Mouse (Mus musculus) CH12.LX (cell line): Measurements from ENCODE around the gene 4930404N11Rik. TPM values are rescaled to one million over a fixed set of nuclear protein-coding genes. Genes with fewer than 3 reads are reported as not detected.

ENCODE experiments used
- DNase-seq: peaks from one replicate; pipeline ENCODE4 v3.0.0-alpha.2; 2013; ENCODE audit errors: extremely low read depth
- H3K27ac ChIP-seq: 2 replicates; pipeline ENCODE4 v1.5.1; 2012; ENCODE audit warnings: low read depth, mild to moderate bottlenecking, control low read depth, moderate library complexity; ENCODE audit not compliant: insufficient read depth
- H3K27me3 ChIP-seq: replicated peaks from 2 replicates; pipeline ENCODE3; 2012; ENCODE audit warnings: inconsistent platforms
- H3K36me3 ChIP-seq, 2 experiments: replicated peaks in 1 of 2; 2 replicates each; pipeline versions ENCODE3 to v1.6.1; 2012; ENCODE audit warnings: inconsistent platforms in 1 of 2, low read length in 1 of 2, mild to moderate bottlenecking in 1 of 2, mixed read lengths in 1 of 2, moderate library complexity in 1 of 2; ENCODE audit not compliant: control insufficient read depth in 1 of 2, insufficient read depth in 1 of 2
- H3K4me1 ChIP-seq, 2 experiments: 2 replicates each; pipeline ENCODE4 v1.6.1; 2012; ENCODE audit warnings: inconsistent platforms in 1 of 2, moderate library complexity in 1 of 2; ENCODE audit not compliant: insufficient read depth in 2 of 2, control insufficient read depth in 1 of 2
- H3K4me2 ChIP-seq: 2 replicates; pipeline ENCODE4 v1.6.1; 2012; ENCODE audit warnings: low read depth, mild to moderate bottlenecking, control low read depth; ENCODE audit not compliant: poor library complexity, insufficient read depth, severe bottlenecking
- H3K4me3 ChIP-seq, 3 experiments: fragments of 150-350 bp in 1 of 3; sonication (generic) in 1 of 3; replicated peaks in 1 of 3; 2 replicates each; pipeline versions ENCODE3 to v1.5.1; 2011 to 2012; ENCODE audit warnings: low read depth in 2 of 3, low read length in 2 of 3, mild to moderate bottlenecking in 2 of 3, moderate library complexity in 2 of 3, control low read depth in 1 of 3, improper control_type of control experiment in 1 of 3, inconsistent platforms in 1 of 3, mixed read lengths in 1 of 3; ENCODE audit not compliant: poor library complexity in 1 of 3
- H3K79me2 ChIP-seq: replicated peaks from 2 replicates; pipeline ENCODE4 v1.6.1; 2012; ENCODE audit warnings: mild to moderate bottlenecking, moderate library complexity; ENCODE audit not compliant: control insufficient read depth, poor library complexity, insufficient read depth, severe bottlenecking; ENCODE audit errors: extremely low read depth
- H3K9ac ChIP-seq: 2 replicates; pipeline ENCODE4 v1.6.1; 2012; ENCODE audit warnings: low read depth, mild to moderate bottlenecking, control low read depth, moderate library complexity; ENCODE audit not compliant: insufficient read depth
- H3K9me3 ChIP-seq: replicated peaks from 2 replicates; pipeline ENCODE3; 2012; ENCODE audit warnings: low read length, inconsistent platforms, mixed read lengths
- CHD1 ChIP-seq: IDR thresholded peaks from 2 replicates; pipeline ENCODE4 v1.6.1; 2012; ENCODE audit warnings: low read depth, low read length, improper control_type of control experiment, inconsistent platforms
- CHD2 ChIP-seq: IDR thresholded peaks from 2 replicates; pipeline ENCODE4 v1.6.1; 2011; ENCODE audit warnings: low read length, improper control_type of control experiment
- ELF1 ChIP-seq: IDR thresholded peaks from 2 replicates; pipeline ENCODE4 v1.6.1; 2014; ENCODE audit warnings: low read depth, mild to moderate bottlenecking, inconsistent platforms, low read length, improper control_type of control experiment
- EP300 ChIP-seq: IDR thresholded peaks from 2 replicates; pipeline ENCODE4 v1.6.1; 2011; ENCODE audit warnings: low read length, improper control_type of control experiment
- ETS1 ChIP-seq: conservative IDR thresholded peaks from 2 replicates; pipeline ENCODE4 v1.6.1; 2012; ENCODE audit warnings: low read depth, mild to moderate bottlenecking, inconsistent platforms, low read length, improper control_type of control experiment, moderate library complexity
- GABPA ChIP-seq: IDR thresholded peaks from 2 replicates; pipeline ENCODE4 v1.6.1; 2012; ENCODE audit warnings: low read depth, low read length, improper control_type of control experiment, inconsistent platforms; ENCODE audit not compliant: insufficient replicate concordance
- HCFC1 ChIP-seq: IDR thresholded peaks from 2 replicates; pipeline ENCODE4 v1.6.1; 2012; ENCODE audit warnings: low read depth, mild to moderate bottlenecking, inconsistent platforms, low read length, improper control_type of control experiment
- IRF4 ChIP-seq: IDR thresholded peaks from 2 replicates; pipeline ENCODE4 v1.6.1; 2014; ENCODE audit warnings: low read depth, mild to moderate bottlenecking, inconsistent platforms, low read length, improper control_type of control experiment
- JUN ChIP-seq: IDR thresholded peaks from 2 replicates; pipeline ENCODE4 v1.6.1; 2011; ENCODE audit warnings: low read depth, mild to moderate bottlenecking, low read length, improper control_type of control experiment, moderate library complexity; ENCODE audit not compliant: insufficient read depth
- KAT2A ChIP-seq: IDR thresholded peaks from 2 replicates; pipeline ENCODE4 v1.6.1; 2012; ENCODE audit warnings: low read length, improper control_type of control experiment, inconsistent platforms; ENCODE audit not compliant: insufficient replicate concordance
- MAFK ChIP-seq: IDR thresholded peaks from 2 replicates; pipeline ENCODE4 v1.6.1; 2011; ENCODE audit warnings: low read length, improper control_type of control experiment; ENCODE audit not compliant: insufficient replicate concordance
- MAX ChIP-seq: IDR thresholded peaks from 2 replicates; pipeline ENCODE4 v1.6.1; 2011; ENCODE audit warnings: low read length, improper control_type of control experiment
- MAZ ChIP-seq: IDR thresholded peaks from 2 replicates; pipeline ENCODE4 v1.6.1; 2012; ENCODE audit warnings: low read depth, mild to moderate bottlenecking, inconsistent platforms, low read length, improper control_type of control experiment, moderate library complexity
- MEF2A ChIP-seq: IDR thresholded peaks from 2 replicates; pipeline ENCODE4 v1.6.1; 2014; ENCODE audit warnings: low read depth, mild to moderate bottlenecking, inconsistent platforms, low read length, improper control_type of control experiment, borderline replicate concordance
- MXI1 ChIP-seq: IDR thresholded peaks from 2 replicates; pipeline ENCODE4 v1.6.1; 2011; ENCODE audit warnings: mild to moderate bottlenecking, low read depth, low read length, improper control_type of control experiment
- MYC ChIP-seq: IDR thresholded peaks from 2 replicates; pipeline ENCODE4 v1.6.1; 2011; ENCODE audit warnings: low read depth, mild to moderate bottlenecking, improper control_type of control experiment, low read length
- NRF1 ChIP-seq: IDR thresholded peaks from 2 replicates; pipeline ENCODE4 v1.6.1; 2014; ENCODE audit warnings: low read depth, mild to moderate bottlenecking, inconsistent platforms, low read length, improper control_type of control experiment, moderate library complexity
- PAX5 ChIP-seq: IDR thresholded peaks from 2 replicates; pipeline ENCODE4 v1.6.1; 2012; ENCODE audit warnings: low read length, inconsistent platforms, mixed read lengths
- SIN3A ChIP-seq: IDR thresholded peaks from 2 replicates; pipeline ENCODE4 v1.6.1; 2012; ENCODE audit warnings: low read length, improper control_type of control experiment, inconsistent platforms
- TCF12 ChIP-seq: IDR thresholded peaks from 2 replicates; pipeline ENCODE4 v1.6.1; 2014; ENCODE audit warnings: low read depth, mild to moderate bottlenecking, inconsistent platforms, low read length, improper control_type of control experiment
- ZC3H11A ChIP-seq: IDR thresholded peaks from 2 replicates; pipeline ENCODE4 v1.6.1; 2012; ENCODE audit warnings: low read depth, mild to moderate bottlenecking, inconsistent platforms, low read length, improper control_type of control experiment
- ZKSCAN1 ChIP-seq: IDR thresholded peaks from 2 replicates; pipeline ENCODE4 v1.6.1; 2012; ENCODE audit warnings: low read depth, inconsistent platforms, low read length, improper control_type of control experiment, borderline replicate concordance
- ZNF384 ChIP-seq: IDR thresholded peaks from 2 replicates; pipeline ENCODE4 v1.6.1; 2012; ENCODE audit warnings: low read depth, low read length, improper control_type of control experiment, inconsistent platforms
- dilution Hi-C: fragments of 300-500 bp; cut with MboI; formaldehyde crosslinking; loops from 2 replicates; pipeline ENCODE4 v1.14.3; 2020; ENCODE audit warnings: low sequenced_read_pairs; ENCODE audit not compliant: extremely low pct_unique_long_range_greater_than_20kb, extremely low pct_ligation_motif_present
- in situ Hi-C: fragments of 300-500 bp; cut with MboI; formaldehyde crosslinking; loops from 3 replicates; pipeline ENCODE4 v1.14.3; 2019; ENCODE audit warnings: low sequenced_read_pairs, low pct_ligation_motif_present, low pct_unique_long_range_greater_than_20kb, mixed read lengths
- polyA plus RNA-seq: library from polyadenylated mRNA; unstranded; fragments of >175 nt; gene quantifications from 2 replicates; pipeline ENCODE4 v1.2.1, GENCODE M21; 2012; ENCODE audit warnings: low read depth; ENCODE audit not compliant: insufficient read length
- total RNA-seq, 2 experiments: library from RNA; depleted of rRNA; stranded (reverse); fragments of 300-350 nt in 1 of 2; fragments of >200 nt in 1 of 2; gene quantifications; 2 replicates each; pipeline ENCODE4 v1.2.3; 2012 to 2014

4930404N11Rik gene
- total and polyA plus RNA-seq, 3 experiments: 0.23 to 5.2 (median 2.7) TPM

DNA sequence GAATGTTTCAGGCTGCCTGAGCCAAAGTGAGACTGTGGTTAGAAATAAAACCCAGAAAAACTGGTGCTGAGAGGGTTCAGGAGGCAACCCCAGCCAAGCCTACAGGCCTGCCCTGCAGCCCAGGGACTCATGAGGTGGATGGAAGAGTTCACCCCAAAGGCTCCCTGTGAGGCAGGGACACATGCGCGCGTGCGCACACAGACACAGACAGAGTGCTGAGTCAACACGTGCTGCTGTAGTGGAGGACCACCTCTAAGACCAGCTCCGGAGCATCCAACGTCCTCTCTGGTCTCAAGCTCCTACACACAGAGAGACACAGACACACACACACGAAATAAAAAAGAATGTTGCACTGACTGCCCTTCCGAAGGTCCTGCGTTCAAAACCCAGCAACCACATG, 9.7 kb upstream of the 4930404N11Rik start:
- Histone ChIP-seq H3K4me3 (no peak overlapping the region), H3K27me3 (no peaks in the 10 kb centered on the region), H3K4me1 (peaks cover 5 to 42% of the 10 kb centered on the region in 2 experiments; a peak in 3 of 4 replicates), H3K27ac (no peak overlapping the region), H3K4me2 (no peak overlapping the region), H3K36me3 (peaks cover 42 to 51% of the 10 kb centered on the region in 2 experiments), H3K79me2 (peaks cover 36% of the 10 kb centered on the region), H3K9ac (no peak overlapping the region), H3K9me3 (no peaks in the 10 kb centered on the region)
- in situ Hi-C loops: no loop called here
- no peak for DNase-seq
- dilution Hi-C loops: no loop called here
- TF ChIP-seq NRF1 (no peak), ZC3H11A (no peak), IRF4 (no peak), ZKSCAN1 (no peak), MAX (no peak), TCF12 (no peak), ETS1 (no peak), ELF1 (no peak), MYC (no peak), CHD1 (no peak), MAZ (no peak), SIN3A (no peak), GABPA (no peak), JUN (no peak), MXI1 (no peak), MAFK (no peak), EP300 (no peak), MEF2A (no peak)

DNA sequence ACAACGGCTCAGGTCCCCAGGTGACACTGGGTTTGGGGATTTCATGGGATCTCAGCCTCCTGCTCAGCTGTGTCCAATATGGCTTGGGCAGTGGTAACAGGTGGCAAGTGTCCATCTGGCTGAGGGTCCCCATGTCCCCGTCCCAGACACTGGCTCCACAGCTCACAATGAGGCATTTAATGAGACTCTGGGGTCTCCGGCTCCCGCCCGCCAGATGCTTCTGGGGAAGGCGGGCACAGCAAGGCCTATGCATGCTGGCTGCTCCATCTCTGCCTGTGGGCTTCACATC, 1.5 kb upstream of the 4930404N11Rik start:
- Histone ChIP-seq H3K4me2 (no peak overlapping the region), H3K9me3 (no peaks in the 10 kb centered on the region), H3K4me3 (no peak overlapping the region), H3K27me3 (no peaks in the 10 kb centered on the region), H3K36me3 (peaks cover 92 to 100% of the 10 kb centered on the region in 2 experiments), H3K27ac (no peak overlapping the region), H3K79me2 (no peaks in the 10 kb centered on the region; the same call in 1 of the 2 replicates), H3K9ac (no peak overlapping the region), H3K4me1 (peaks cover 30 to 49% of the 10 kb centered on the region in 2 experiments)
- in situ Hi-C loops (no loop called here), dilution Hi-C loops (no loop called here)
- DNase-seq: no peak
- TF ChIP-seq IRF4 (no peak), CHD2 (no peak), MEF2A (no peak), ZNF384 (no peak), ELF1 (no peak), EP300 (no peak), KAT2A (no peak), ZC3H11A (no peak), HCFC1 (no peak), PAX5 (no peak)
